Mouse (Mus musculus) neural tube, embryonic 14.5 days (tissue): ENCODE data around the gene Kif20b. TPM values are rescaled to one million over a fixed set of nuclear protein-coding genes. Genes with fewer than 3 reads are reported as not detected.

Source experiments
- ATAC-seq: fragments of 200-750 bp; cut with Nextera tagmentation; 2 replicates; pipeline ENCODE4 v1.8.0; 2017; ENCODE audit warnings: low read depth, mild to moderate bottlenecking, moderate TSS enrichment, moderate library complexity
- H3K27ac ChIP-seq: fragments of 300-500 bp; sonication (generic); 2 replicates; pipeline ENCODE4 v1.5.1; 2014; ENCODE audit warnings: low read depth, mild to moderate bottlenecking, control low read depth, low read length, moderate library complexity, mixed read lengths
- H3K27me3 ChIP-seq: fragments of 300-500 bp; sonication (generic); 2 replicates; pipeline ENCODE4 v1.6.1; 2014; ENCODE audit warnings: low read length; ENCODE audit not compliant: control insufficient read depth, insufficient read depth
- H3K36me3 ChIP-seq: fragments of 300-500 bp; sonication (generic); 2 replicates; pipeline ENCODE4 v1.6.1; 2014; ENCODE audit warnings: low read length, mixed read lengths; ENCODE audit not compliant: control insufficient read depth, insufficient read depth
- H3K4me1 ChIP-seq: fragments of 300-500 bp; sonication (generic); 2 replicates; pipeline ENCODE4 v1.6.1; 2014; ENCODE audit warnings: low read length; ENCODE audit not compliant: control insufficient read depth, insufficient read depth
- H3K4me2 ChIP-seq: fragments of 300-500 bp; sonication (generic); 2 replicates; pipeline ENCODE4 v1.6.1; 2014; ENCODE audit warnings: mild to moderate bottlenecking, low read depth, low read length, control low read depth
- H3K4me3 ChIP-seq: fragments of 300-500 bp; sonication (generic); 2 replicates; pipeline ENCODE4 v1.5.1; 2014; ENCODE audit warnings: low read depth, low read length, control low read depth, mixed read lengths
- H3K9ac ChIP-seq: fragments of 300-500 bp; sonication (generic); replicated peaks from 2 replicates; pipeline ENCODE4 v1.6.1; 2014; ENCODE audit warnings: low read depth, mild to moderate bottlenecking, control low read depth, low read length, mixed read lengths
- H3K9me3 ChIP-seq: fragments of 300-500 bp; sonication (generic); 2 replicates; pipeline ENCODE4 v1.6.1; 2016; ENCODE audit warnings: low read length; ENCODE audit not compliant: control insufficient read depth
- WGBS: fragments of 180-500 bp; shearing (Covaris S2); extraction: QIAGEN DNeasy Blood & Tissue Kit; methylation state at CpG from one replicate; pipeline ENCODE4 v1.1.7; 2014; 5-methylcytosine and 5-hydroxymethylcytosine counted together
- polyA plus RNA-seq: library from polyadenylated mRNA; unstranded; fragments of >200 nt; fragmentation: Nextera tagmentation; extraction: Ambion mirVana; gene quantifications from 2 replicates; pipeline ENCODE4 v1.2.1, GENCODE M21; 2014

The Kif20b gene
- polyA plus RNA-seq, 1 experiment from 2014 or later = 4.1 TPM

- no peak for ATAC-seq
- WGBS = 96% methylated on average over 7 of the region's 7 CpGs
Observed at GRCm38 (mm10) chr19:34905424-34905823, 16.7 kb upstream of the Kif20b start.

GRCm38 (mm10) chr19:34906772-34907171 lies 15.4 kb upstream of the Kif20b start:
- Histone ChIP-seq H3K36me3 (no peaks in the 10 kb centered on the region), H3K4me3 (no peak overlapping the region), H3K9ac (no peak overlapping the region), H3K27ac (no peak overlapping the region), H3K9me3 (no peaks in the 10 kb centered on the region), H3K4me2 (no peak overlapping the region), H3K27me3 (no peaks in the 10 kb centered on the region), H3K4me1 (no peaks in the 10 kb centered on the region)
- ATAC-seq = no peak
- WGBS = 79% methylated on average over 5 of the region's 5 CpGs

More at GRCm38 (mm10) chr19:34905424-34905823, 16.7 kb upstream of the Kif20b start:
- H3K27ac ChIP-seq = no peak overlapping the region
- H3K4me1 ChIP-seq = no peaks in the 10 kb centered on the region
- no peak overlapping the region for H3K9ac ChIP-seq
- H3K27me3 ChIP-seq = no peaks in the 10 kb centered on the region
- H3K4me3 ChIP-seq = no peak overlapping the region
- H3K4me2 ChIP-seq = no peak overlapping the region
- no peaks in the 10 kb centered on the region for H3K36me3 ChIP-seq
- H3K9me3 ChIP-seq = no peaks in the 10 kb centered on the region

- no peak overlapping the region for H3K4me2 ChIP-seq
- no peaks in the 10 kb centered on the region for H3K9me3 ChIP-seq
- H3K4me1 ChIP-seq = no peaks in the 10 kb centered on the region
- H3K4me3 ChIP-seq = no peak overlapping the region
- ATAC-seq = no peak
- no peaks in the 10 kb centered on the region for H3K36me3 ChIP-seq
- H3K27me3 ChIP-seq = no peaks in the 10 kb centered on the region
- no peak overlapping the region for H3K9ac ChIP-seq
- H3K27ac ChIP-seq = no peak overlapping the region
Observed at GRCm38 (mm10) chr19:34912366-34912765, 9.8 kb upstream of the Kif20b start.

GRCm38 (mm10) chr19:34920066-34920465 lies 2.1 kb upstream of the Kif20b start:
- Histone ChIP-seq H3K9ac (no peak overlapping the region), H3K4me3 (no peak overlapping the region), H3K27me3 (no peaks in the 10 kb centered on the region), H3K36me3 (no peaks in the 10 kb centered on the region), H3K27ac (no peak overlapping the region), H3K9me3 (no peaks in the 10 kb centered on the region), H3K4me2 (no peak overlapping the region), H3K4me1 (peaks cover 4% of the 10 kb centered on the region; the same call in 1 of the 2 replicates)
- WGBS = 92% methylated on average over 4 of the region's 4 CpGs
- no peak for ATAC-seq

GRCm38 (mm10) chr19:34920531-34920930 lies 1.6 kb upstream of the Kif20b start:
- H3K9ac ChIP-seq = no peak overlapping the region
- no peak overlapping the region for H3K4me3 ChIP-seq
- no peaks in the 10 kb centered on the region for H3K9me3 ChIP-seq
- H3K27me3 ChIP-seq = no peaks in the 10 kb centered on the region
- H3K27ac ChIP-seq = no peak overlapping the region
- peaks cover 4% of the 10 kb centered on the region; the same call in 1 of the 2 replicates for H3K4me1 ChIP-seq
- WGBS = 88% methylated on average over 3 of the region's 3 CpGs
- no peak overlapping the region for H3K4me2 ChIP-seq
- no peaks in the 10 kb centered on the region for H3K36me3 ChIP-seq
- ATAC-seq = no peak

- H3K4me3 ChIP-seq = peak overlapping the region; percentile 76
- H3K27ac ChIP-seq = no peak overlapping the region
- H3K36me3 ChIP-seq = no peaks in the 10 kb centered on the region
- peak overlapping the region; percentile 49 for H3K4me2 ChIP-seq
- ATAC-seq = peak; percentile 5
- H3K9ac ChIP-seq = peak overlapping the region; percentile 60; the same call in 1 of the 2 replicates
- WGBS = 24% methylated on average over 7 of the region's 7 CpGs
- peaks cover 4% of the 10 kb centered on the region; the same call in 1 of the 2 replicates for H3K4me1 ChIP-seq
- no peaks in the 10 kb centered on the region for H3K27me3 ChIP-seq
- no peaks in the 10 kb centered on the region for H3K9me3 ChIP-seq
Observed at GRCm38 (mm10) chr19:34921253-34921651, 909 bp upstream of the Kif20b start.

GRCm38 (mm10) chr19:34922603-34922963 lies 422 bp downstream of the Kif20b start:
- ATAC-seq = no peak
- Histone ChIP-seq H3K27me3 (no peaks in the 10 kb centered on the region), H3K9me3 (no peaks in the 10 kb centered on the region), H3K4me3 (peak overlapping the region; percentile 76), H3K27ac (no peak overlapping the region), H3K4me2 (peak overlapping the region; percentile 49), H3K36me3 (no peaks in the 10 kb centered on the region), H3K4me1 (peaks cover 4% of the 10 kb centered on the region; the same call in 1 of the 2 replicates), H3K9ac (peak overlapping the region; percentile 60)
- whole genome bisulfite sequencing = 2% methylated on average over 9 of the region's 9 CpGs

- Histone ChIP-seq H3K4me2 (no peak overlapping the region), H3K4me3 (no peak overlapping the region), H3K9me3 (no peaks in the 10 kb centered on the region), H3K4me1 (no peaks in the 10 kb centered on the region), H3K9ac (no peak overlapping the region), H3K36me3 (no peaks in the 10 kb centered on the region), H3K27me3 (no peaks in the 10 kb centered on the region), H3K27ac (no peak overlapping the region)
- WGBS = 97% methylated on average over 1 of the region's 1 CpGs
- no peak for ATAC-seq
Observed at GRCm38 (mm10) chr19:34947206-34947605, 25.0 kb downstream of the Kif20b start.

GRCm38 (mm10) chr19:34953842-34954541 lies 31.8 kb downstream of the Kif20b start:
- H3K4me1 ChIP-seq = no peaks in the 10 kb centered on the region
- no peak for ATAC-seq
- no peak overlapping the region for H3K4me2 ChIP-seq
- H3K9ac ChIP-seq = no peak overlapping the region
- no peaks in the 10 kb centered on the region for H3K27me3 ChIP-seq
- no peak overlapping the region for H3K27ac ChIP-seq
- H3K4me3 ChIP-seq = no peak overlapping the region
- H3K36me3 ChIP-seq = no peaks in the 10 kb centered on the region
- no peaks in the 10 kb centered on the region for H3K9me3 ChIP-seq
- WGBS = 93% methylated on average over 11 of the region's 11 CpGs
